Mouse (Mus musculus) midbrain, embryonic 14.5 days (tissue): ENCODE results near the gene Mrpl53. TPM values are rescaled to one million over a fixed set of nuclear protein-coding genes. Genes with fewer than 3 reads are reported as not detected.

Source experiments
- ATAC-seq: fragments of 200-750 bp; cut with Nextera tagmentation; 2 replicates; pipeline ENCODE4 v1.8.0; 2017; ENCODE audit warnings: moderate number of reproducible peaks, moderate library complexity; ENCODE audit not compliant: low FRiP score, low TSS enrichment
- DNase-seq: peaks from one replicate; pipeline ENCODE4 v3.0.0-alpha.2; 2015
- H3K27ac ChIP-seq: fragments of 300-500 bp; sonication (generic); replicated peaks from 2 replicates; pipeline ENCODE4 v1.5.1; 2014; ENCODE audit warnings: mild to moderate bottlenecking, low read depth, low read length, moderate library complexity
- H3K27me3 ChIP-seq: fragments of 300-500 bp; sonication (generic); 2 replicates; pipeline ENCODE4 v1.6.1; 2014; ENCODE audit warnings: low read length, control low read depth, mixed read lengths; ENCODE audit not compliant: control insufficient read depth, insufficient read depth
- H3K36me3 ChIP-seq: fragments of 300-500 bp; sonication (generic); 2 replicates; pipeline ENCODE4 v1.6.1; 2014; ENCODE audit warnings: low read length, control low read depth; ENCODE audit not compliant: control insufficient read depth, insufficient read depth
- H3K4me1 ChIP-seq: fragments of 300-500 bp; sonication (generic); 2 replicates; pipeline ENCODE4 v1.6.1; 2014; ENCODE audit warnings: mild to moderate bottlenecking, antibody characterized with exemption, low read length, control low read depth; ENCODE audit not compliant: control insufficient read depth, insufficient read depth
- H3K4me2 ChIP-seq: fragments of 300-500 bp; sonication (generic); 2 replicates; pipeline ENCODE4 v1.6.1; 2014; ENCODE audit warnings: mild to moderate bottlenecking, low read length, moderate library complexity
- H3K4me3 ChIP-seq: fragments of 300-500 bp; sonication (generic); replicated peaks from 2 replicates; pipeline ENCODE4 v1.5.1; 2014; ENCODE audit warnings: low read depth, low read length
- H3K9ac ChIP-seq: fragments of 300-500 bp; sonication (generic); replicated peaks from 2 replicates; pipeline ENCODE4 v1.6.1; 2014; ENCODE audit warnings: mild to moderate bottlenecking, low read length, moderate library complexity
- H3K9me3 ChIP-seq: fragments of 300-500 bp; sonication (generic); 2 replicates; pipeline ENCODE4 v1.6.1; 2016; ENCODE audit warnings: low read length, control low read depth, mixed read lengths; ENCODE audit not compliant: control insufficient read depth
- WGBS: fragments of 180-500 bp; shearing (Covaris S2); extraction: QIAGEN DNeasy Blood & Tissue Kit; methylation state at CpG from one replicate; pipeline ENCODE4 v1.1.7; 2014; 5-methylcytosine and 5-hydroxymethylcytosine counted together
- polyA plus RNA-seq: library from polyadenylated mRNA; unstranded; fragments of >200 nt; fragmentation: Nextera tagmentation; extraction: Ambion mirVana; gene quantifications from 2 replicates; pipeline ENCODE4 v1.2.1, GENCODE M21; 2014

Gene Mrpl53
- polyA plus RNA-seq, 1 experiment from 2014 or later: 120 TPM

DNA sequence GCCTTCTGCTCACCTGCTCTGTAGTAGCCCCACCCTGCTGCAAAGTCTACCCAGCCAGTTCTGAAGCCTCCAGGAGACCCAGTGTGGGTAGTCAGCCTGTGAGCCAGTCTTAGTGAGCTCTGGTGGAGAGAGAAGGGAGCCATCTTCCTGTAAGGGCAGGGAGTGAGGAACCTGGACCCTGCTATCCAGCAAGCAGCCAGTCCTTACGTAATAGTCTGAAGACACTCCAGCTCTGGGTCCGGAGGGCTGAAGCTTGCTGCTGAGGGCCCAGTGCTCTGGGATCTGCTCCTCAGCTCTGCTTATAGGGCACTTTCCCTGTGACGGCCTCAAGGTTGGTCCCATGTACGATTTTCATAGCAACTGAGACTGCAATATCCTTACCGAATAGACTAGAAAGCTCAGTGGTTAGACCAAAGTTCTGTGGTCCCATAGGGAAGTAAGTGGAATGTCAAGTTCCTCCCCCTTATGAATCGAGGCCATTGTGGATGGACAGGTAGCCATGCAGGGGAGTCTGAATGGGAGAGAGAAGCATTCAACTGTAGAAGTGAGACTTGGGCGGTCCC, 26.2 kb downstream of the Mrpl53 start, which contains the start of gene Rtkn:
Gene Rtkn (plus strand): TSS at position 513 of the 563 bp plus-strand sequence.
- Histone ChIP-seq H3K9ac (peak within 1 kb of the TSS; percentile 62), H3K4me1 (peaks cover 32% of the 10 kb centered on the region), H3K4me2 (peak within 1 kb of the TSS; percentile 65), H3K9me3 (no peaks in the 10 kb centered on the region), H3K27ac (no peak within 1 kb of the TSS), H3K4me3 (peak within 1 kb of the TSS; percentile 39; the same call in 1 of the 2 replicates), H3K36me3 (no peaks in the 10 kb centered on the region), H3K27me3 (0 out of 2 replicates have a peak, but pooled peaks cover 2% of the 10 kb centered on the region)
- ATAC-seq: no peak
- DNase-seq: no peak
- 60% methylated on average over 7 of the region's 7 CpGs for WGBS

DNA sequence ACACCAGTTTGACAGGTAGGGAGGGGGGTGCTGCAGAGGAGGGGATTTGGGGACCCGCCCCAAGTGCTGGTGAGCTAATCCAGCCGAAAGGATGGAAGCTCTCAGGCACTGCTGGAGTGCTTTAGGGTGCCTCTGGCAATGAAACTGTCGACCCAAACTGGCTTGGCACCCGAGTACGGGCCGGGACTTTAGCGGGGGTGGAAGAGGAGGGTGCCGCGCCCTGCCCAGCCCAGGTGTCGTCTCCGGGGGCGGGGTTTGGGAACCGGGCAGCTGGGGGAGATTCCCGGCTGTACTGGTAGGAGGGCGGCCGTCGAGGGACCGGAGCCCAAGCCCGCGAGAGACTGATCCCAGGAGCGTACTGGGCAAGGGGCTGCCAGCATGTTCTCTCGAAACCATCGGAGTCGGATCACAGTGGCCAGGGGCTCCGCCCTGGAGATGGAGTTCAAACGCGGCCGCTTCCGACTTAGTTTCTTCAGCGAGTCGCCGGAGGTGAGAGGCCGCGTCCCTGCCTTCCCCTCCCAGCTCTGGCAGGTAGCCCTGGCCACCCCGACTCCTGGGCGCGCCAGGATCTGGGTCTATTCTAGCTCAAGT, 26.8 kb downstream of the Mrpl53 start:
- H3K36me3 ChIP-seq: no peaks in the 10 kb centered on the region
- H3K27me3 ChIP-seq: 0 out of 2 replicates have a peak, but pooled peaks cover 2% of the 10 kb centered on the region
- H3K4me2 ChIP-seq: peak overlapping the region; percentile 65
- peak overlapping the region; percentile 40 for H3K9ac ChIP-seq
- no peak for DNase-seq
- H3K9me3 ChIP-seq: no peaks in the 10 kb centered on the region
- H3K4me3 ChIP-seq: peak overlapping the region; percentile 39; the same call in 1 of the 2 replicates
- peaks cover 32% of the 10 kb centered on the region for H3K4me1 ChIP-seq
- H3K27ac ChIP-seq: no peak overlapping the region
- WGBS: 4% methylated on average over 37 of the region's 37 CpGs
- ATAC-seq: no peak

DNA sequence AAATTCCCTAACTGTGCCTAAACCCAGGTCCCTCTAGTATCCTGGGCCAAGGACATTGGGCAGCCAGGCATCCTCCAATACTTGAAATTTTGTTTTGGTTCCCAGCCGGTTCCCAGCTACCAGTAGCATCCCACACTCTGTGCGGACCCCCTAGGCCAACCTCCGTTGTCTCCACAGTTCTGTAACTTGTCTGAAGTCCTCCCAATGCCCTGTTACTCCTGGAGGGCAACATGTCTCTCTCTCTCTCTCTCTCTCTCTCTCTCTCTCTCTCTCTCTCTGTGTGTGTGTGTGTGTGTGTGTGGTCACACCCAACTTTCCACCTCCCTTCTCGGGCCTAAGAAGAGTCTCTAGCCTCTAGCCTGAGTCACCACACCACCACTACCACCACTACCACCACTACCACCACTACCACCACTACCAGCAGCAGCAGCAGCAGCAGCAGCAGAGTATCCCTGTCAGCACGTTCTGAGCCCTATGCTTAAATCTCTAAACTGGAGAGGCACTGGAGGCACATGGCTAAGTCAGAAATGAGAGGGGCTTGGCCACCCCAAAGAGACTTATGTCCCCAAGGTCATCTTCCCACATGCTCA, 27.5 kb downstream of the Mrpl53 start:
- ATAC-seq: peak; percentile 6; the same call in 1 of the 2 replicates
- WGBS: 17% methylated on average over 5 of the region's 5 CpGs

DNA sequence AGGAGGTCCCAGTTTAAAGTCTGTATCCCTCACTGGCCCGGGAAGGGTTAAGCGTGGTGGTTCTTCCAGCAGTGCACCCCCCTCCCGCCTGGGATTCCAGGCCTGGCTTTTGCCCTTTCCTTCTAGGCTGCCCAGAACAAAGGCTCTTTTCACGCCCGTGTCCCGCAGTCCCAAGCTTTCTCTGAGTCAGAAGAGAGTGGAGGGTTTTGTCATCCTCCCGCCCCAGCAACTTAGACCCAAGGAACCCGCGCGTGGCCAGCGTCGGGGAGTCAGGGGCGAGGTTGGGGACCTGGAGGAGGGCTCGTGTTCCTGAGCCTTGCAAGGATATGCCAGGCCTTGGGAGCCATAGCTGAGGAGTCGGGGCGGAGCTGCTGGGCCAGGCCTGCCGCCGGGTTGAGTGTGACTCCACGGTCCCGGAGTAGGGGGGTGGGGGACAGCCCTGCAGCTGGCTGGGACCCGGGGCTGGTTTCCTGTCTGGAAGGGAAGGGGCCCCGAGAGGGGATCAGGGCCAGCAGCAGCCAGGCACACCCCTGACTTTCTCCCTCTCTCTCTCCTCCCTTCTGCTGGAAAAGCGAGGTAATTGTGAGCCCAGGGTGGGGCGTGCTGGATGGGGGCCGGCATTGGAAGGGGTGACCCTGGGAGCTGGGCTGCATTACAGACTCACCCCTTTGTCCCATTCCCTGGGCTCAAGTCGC, 28.2 kb downstream of the Mrpl53 start:
- H3K9ac ChIP-seq: peak overlapping the region; percentile 62
- peak; percentile 82 for ATAC-seq
- WGBS: under 1% methylated on average over 25 of the region's 26 CpGs

More for the DNA sequence above, 27.5 kb downstream of the Mrpl53 start:
- Histone ChIP-seq H3K36me3 (no peaks in the 10 kb centered on the region), H3K27me3 (0 out of 2 replicates have a peak, but pooled peaks cover 2% of the 10 kb centered on the region), H3K9me3 (no peaks in the 10 kb centered on the region), H3K27ac (peak overlapping the region; percentile 90), H3K4me2 (peak overlapping the region; percentile 65), H3K9ac (peak overlapping the region; percentile 62), H3K4me3 (peak overlapping the region; percentile 39), H3K4me1 (peaks cover 32% of the 10 kb centered on the region)
- DNase-seq: no peak

DNA sequence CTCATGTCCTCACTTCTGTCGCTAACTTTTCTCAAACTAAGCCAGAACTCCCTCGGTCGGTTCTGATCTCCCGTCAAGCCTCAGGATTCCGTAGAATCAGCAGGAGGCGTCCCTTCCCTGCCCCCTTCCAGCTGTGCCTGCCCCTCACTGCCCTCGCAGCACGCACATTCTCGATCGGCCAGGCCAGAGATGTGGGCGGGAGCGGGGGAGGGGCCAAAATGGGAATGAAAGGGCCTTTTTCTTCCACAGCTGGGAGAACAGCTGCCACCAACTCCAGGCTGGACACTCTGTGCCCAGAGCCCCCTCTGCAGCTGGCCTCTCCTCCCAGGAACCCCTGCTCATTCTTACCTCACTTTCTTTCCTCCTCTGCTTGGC, 28.7 kb downstream of the Mrpl53 start:
- Histone ChIP-seq H3K4me1 (peaks cover 38% of the 10 kb centered on the region), H3K36me3 (no peaks in the 10 kb centered on the region), H3K27ac (peak overlapping the region; percentile 90), H3K4me3 (peak overlapping the region; percentile 39), H3K27me3 (peaks cover 7% of the 10 kb centered on the region; the same call in 1 of the 2 replicates), H3K4me2 (peak overlapping the region; percentile 65), H3K9me3 (no peaks in the 10 kb centered on the region), H3K9ac (peak overlapping the region; percentile 62)
- ATAC-seq (peak; percentile 55), DNase-seq (peak; percentile 78)
- under 1% methylated on average over 12 of the region's 12 CpGs for WGBS

More for the DNA sequence above, 28.2 kb downstream of the Mrpl53 start:
- peak overlapping the region; percentile 65 for H3K4me2 ChIP-seq
- DNase-seq: peak; percentile 73
- H3K9me3 ChIP-seq: no peaks in the 10 kb centered on the region
- H3K4me3 ChIP-seq: peak overlapping the region; percentile 39
- H3K36me3 ChIP-seq: no peaks in the 10 kb centered on the region
- peak overlapping the region; percentile 90 for H3K27ac ChIP-seq
- H3K4me1 ChIP-seq: peaks cover 34% of the 10 kb centered on the region
- H3K27me3 ChIP-seq: peaks cover 5% of the 10 kb centered on the region; the same call in 1 of the 2 replicates

DNA sequence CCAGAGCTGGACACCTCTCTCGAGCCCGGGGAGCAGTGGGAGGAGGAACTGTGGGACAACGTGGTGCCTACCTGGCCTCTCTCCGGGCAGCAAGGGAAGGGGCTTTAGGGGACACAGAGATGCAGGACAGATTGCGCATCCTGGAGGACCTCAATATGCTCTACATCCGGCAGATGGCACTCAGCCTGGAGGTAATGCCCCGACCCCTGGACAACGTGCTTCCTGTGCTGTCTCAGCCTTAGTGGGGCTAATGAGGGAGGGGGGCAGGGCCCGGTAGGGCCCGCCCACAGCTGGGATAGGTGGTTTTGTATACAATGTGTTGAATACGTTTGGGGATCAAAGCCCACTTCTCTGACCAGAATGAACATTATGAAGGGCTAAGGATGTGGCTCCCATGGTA, 29.2 kb downstream of the Mrpl53 start:
- ATAC-seq (peak; percentile 38; the same call in 1 of the 2 replicates), DNase-seq (peak; percentile 54)
- peak overlapping the region; percentile 65 for H3K4me2 ChIP-seq
- H3K9me3 ChIP-seq: no peaks in the 10 kb centered on the region
- peak overlapping the region; percentile 62 for H3K9ac ChIP-seq
- peaks cover 7% of the 10 kb centered on the region; the same call in 1 of the 2 replicates for H3K27me3 ChIP-seq
- H3K36me3 ChIP-seq: no peaks in the 10 kb centered on the region
- H3K4me1 ChIP-seq: peaks cover 38% of the 10 kb centered on the region
- peak overlapping the region; percentile 39 for H3K4me3 ChIP-seq
- 2% methylated on average over 11 of the region's 11 CpGs for WGBS
- peak overlapping the region; percentile 90 for H3K27ac ChIP-seq

DNA sequence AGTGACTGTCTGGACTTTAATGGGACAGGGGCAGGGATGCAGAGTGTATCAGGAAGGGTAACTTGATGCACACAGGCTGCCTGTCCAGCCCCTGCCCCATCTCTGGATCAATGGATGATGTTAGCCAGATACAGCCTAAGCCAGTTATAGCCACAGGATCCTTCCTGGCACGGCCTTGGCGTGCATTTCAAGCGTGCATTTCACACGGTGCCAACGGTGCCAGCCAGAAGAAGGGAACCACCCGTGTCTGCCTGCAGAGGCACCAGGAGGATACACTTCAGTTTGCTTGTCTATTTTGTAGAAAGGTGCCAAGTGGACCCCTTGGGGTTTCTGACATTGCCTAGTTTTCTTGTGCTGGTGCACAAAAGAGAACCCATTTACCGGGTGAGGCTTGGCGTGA, 31.2 kb downstream of the Mrpl53 start:
- no peaks in the 10 kb centered on the region for H3K9me3 ChIP-seq
- ATAC-seq: no peak
- no peak overlapping the region for H3K9ac ChIP-seq
- no peak for DNase-seq
- no peaks in the 10 kb centered on the region for H3K36me3 ChIP-seq
- peaks cover 7% of the 10 kb centered on the region; the same call in 1 of the 2 replicates for H3K27me3 ChIP-seq
- peaks cover 38% of the 10 kb centered on the region for H3K4me1 ChIP-seq
- no peak overlapping the region for H3K27ac ChIP-seq
- 95% methylated on average over 8 of the region's 8 CpGs for WGBS
- no peak overlapping the region for H3K4me3 ChIP-seq
- no peak overlapping the region for H3K4me2 ChIP-seq

DNA sequence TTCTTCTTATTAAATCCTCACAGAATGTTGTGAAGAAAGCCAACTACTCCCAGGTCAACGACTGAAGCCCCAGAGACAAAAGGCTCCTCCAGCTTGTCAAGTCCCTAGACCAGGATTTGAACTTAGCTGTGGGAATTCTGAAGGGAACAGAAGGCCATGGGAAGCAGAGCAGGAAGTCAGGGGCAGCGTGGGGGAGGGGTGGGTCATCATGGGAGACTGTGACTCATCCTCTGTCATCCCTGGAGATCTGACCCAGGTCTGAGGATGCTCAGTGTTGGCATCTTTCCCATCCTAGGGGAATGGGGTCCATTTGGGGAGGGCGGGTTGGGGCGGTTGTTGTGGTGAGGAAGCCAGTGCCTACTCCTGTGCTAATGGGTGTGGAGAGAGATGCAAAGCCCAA, 32.8 kb downstream of the Mrpl53 start:
- no peak overlapping the region for H3K4me3 ChIP-seq
- H3K27me3 ChIP-seq: peaks cover 5% of the 10 kb centered on the region; the same call in 1 of the 2 replicates
- peak overlapping the region; percentile 60 for H3K4me2 ChIP-seq
- 32% methylated on average over 4 of the region's 4 CpGs for WGBS
- ATAC-seq: no peak
- peaks cover 26% of the 10 kb centered on the region for H3K4me1 ChIP-seq
- no peak overlapping the region for H3K27ac ChIP-seq
- peak; percentile 19 for DNase-seq
- no peaks in the 10 kb centered on the region for H3K9me3 ChIP-seq
- H3K9ac ChIP-seq: no peak overlapping the region
- no peaks in the 10 kb centered on the region for H3K36me3 ChIP-seq
